Mouse (Mus musculus) v-Abl transformed pro-B cells (cell line): ENCODE measurements at regions not wholly inside any gene's neighbourhood (a gene's known extent, or its start where the extent isn't known, plus 50 kb on each side); places are given as distances from the start of the nearest gene placed in this dataset.

ENCODE experiments used
- in situ Hi-C, 2 experiments: fragments of 400-800 bp; cut with MboI; formaldehyde crosslinking; loops; one replicate each; pipeline ENCODE4 v1.15.1; 2025; ENCODE audit not compliant: unreplicated experiment in 2 of 2

DNA sequence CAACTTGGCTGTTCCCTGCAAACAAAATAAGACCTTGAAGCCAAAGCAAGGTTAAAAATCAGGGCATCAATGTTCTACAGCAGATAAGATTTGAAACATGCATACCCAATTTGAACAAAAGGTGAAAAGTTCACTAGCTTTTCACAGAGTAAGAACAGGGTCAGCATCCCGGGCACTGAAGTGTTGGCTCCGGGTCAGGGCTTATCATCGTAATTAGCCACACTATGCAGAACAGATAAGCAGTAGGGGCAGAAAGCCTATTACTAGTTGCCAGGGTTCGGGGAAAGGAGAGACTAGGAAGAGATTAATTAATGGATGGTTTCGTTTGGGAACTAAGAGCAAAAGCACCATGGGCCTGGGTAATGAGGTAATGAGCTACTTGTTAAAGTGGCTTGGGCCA is 131.7 kb upstream of the Gpc5 start:
- in situ Hi-C loops = no loop called here

DNA sequence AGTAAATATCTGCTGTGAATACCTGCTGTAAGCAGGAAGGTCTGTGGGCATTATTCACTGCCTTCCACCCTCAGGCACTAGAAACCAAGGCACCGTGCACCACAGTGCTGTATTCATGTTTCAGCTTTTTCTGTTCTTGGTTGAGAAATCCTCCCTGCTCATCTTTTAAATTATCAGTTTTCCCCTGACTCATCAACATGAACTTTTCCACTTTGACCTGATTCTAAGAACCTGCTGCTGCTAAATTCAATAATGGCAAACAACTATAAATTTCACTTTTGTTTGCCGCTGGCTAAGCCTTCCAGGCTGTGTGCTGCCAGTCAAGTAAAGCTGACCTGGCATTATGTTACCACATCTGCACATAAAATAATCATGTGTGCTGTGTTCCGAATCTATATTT is 126.1 kb upstream of the Gpc5 start:
- in situ Hi-C loops = no loop called here

DNA sequence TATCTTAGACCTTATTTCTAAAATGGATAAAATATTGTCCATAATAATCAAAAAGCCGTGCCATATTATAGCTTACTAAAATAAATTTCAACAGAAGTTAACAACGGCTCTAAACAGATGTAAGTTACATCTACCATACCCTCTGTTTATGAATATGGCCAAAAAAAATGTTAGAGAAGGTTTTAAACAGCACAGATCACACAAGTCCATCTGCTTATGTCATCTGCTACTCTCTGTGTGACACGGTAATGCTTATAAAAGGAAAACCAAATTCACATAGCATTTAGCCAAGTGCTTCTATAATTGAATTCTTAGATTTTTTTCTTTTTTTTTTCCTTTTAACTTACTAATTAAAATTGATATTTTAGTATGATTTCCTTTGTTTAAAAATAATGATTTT is 123.0 kb upstream of the Gpc5 start:
- in situ Hi-C loops = no loop called here

DNA sequence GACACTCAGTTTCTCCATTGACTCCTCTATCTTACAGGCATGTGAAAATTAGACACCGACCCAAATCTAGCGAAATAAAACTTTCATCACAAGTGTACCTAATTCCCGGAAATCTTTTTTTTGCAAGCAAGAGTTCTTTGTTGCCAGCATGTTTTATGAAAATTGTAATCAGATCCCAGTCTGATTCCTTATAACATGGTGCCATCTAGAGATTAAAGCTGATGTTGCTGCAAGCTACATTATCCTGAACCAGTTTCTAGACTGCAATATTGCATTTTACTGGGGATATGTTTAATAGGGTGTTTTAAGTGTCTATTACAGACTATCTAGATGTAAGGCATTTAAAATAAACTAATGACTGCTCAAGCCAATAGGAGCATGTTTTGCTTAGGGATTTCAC is 110.9 kb upstream of the Gpc5 start:
- in situ Hi-C loops = loop anchor here in 1 of 2 experiments (10.0 kb wide), 1 partner anchor 126 kb away; no protein-coding TSS in a partner anchor

DNA sequence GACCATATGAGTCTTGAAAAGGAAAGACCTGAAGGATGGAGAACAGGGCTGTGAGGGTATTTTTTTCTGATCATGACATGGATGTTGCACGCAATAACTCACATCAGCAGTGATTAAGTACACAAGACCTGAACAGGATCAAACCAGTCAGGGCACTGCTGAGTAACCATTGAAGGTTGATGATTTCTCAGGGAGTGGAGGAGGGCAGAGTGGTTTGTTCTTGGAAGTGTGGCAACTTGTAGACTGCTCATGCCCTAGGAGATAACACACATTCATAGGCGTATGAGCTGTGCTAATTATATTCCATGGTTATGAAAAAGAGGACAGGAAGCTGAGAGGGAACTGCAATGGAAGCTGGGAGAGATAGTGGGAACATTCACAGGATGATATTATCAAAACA is 88.8 kb upstream of the Gpc5 start:
- in situ Hi-C loops = loop anchor here in 1 of 2 experiments (25.0 kb wide), 1 partner anchor 359 kb away; no protein-coding TSS in a partner anchor

DNA sequence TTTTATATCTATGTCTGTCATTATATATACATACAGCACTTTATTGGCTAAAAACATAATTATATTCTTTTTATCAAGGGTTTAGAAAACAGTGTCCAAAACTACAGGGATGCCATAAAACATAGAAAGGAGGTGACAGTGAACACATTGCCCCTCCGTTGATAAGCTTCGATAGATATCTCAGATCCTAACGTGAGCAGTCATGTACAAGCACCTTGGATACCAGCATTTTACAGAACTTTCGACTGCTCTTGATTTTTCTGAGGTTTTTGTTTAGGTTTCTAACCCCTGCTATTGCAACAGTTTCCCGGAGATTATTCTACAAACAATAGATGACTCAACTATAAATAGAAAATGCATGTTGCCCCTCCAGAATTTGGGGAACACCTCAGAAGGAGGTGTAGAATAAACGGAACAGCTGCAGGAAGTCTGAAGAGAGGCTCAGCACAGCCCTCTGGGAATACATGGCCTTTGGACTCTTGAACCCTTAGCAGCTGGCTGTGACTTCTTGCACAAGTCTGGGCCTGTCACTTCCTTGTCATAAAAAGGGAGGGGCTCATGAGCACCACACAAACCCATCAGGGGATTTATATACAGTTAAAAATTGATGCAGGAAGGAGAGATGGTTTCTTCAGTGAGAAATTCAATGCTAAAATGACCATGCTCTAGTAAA is 87.1 kb upstream of the Gpc5 start:
- in situ Hi-C loops = loop anchor here in 1 of 2 experiments (25.0 kb wide), 1 partner anchor 357 kb away; no protein-coding TSS in a partner anchor

DNA sequence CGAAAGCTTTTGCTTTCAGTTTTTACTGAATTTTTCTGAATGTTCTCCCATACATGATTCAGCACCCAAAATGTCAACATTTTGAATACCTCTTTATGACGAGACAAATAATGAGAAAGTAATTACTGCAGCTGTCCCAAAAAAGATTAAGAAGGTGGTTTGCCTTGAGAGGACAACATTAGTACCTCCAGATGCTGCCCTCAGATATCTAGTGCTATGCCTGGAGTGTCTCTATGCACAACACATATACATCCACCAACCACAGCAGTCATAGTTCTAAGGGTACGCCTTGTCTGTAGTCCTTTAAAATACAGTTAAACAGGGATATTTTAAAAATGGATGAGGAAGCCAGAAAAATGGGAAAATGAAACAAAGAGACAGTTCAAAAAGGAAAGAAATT is 81.1 kb upstream of the Gpc5 start:
- in situ Hi-C loops = loop anchor here (10.0 to 25.0 kb wide), 3 partner anchors 351 to 384 kb away; no protein-coding TSS in a partner anchor

DNA sequence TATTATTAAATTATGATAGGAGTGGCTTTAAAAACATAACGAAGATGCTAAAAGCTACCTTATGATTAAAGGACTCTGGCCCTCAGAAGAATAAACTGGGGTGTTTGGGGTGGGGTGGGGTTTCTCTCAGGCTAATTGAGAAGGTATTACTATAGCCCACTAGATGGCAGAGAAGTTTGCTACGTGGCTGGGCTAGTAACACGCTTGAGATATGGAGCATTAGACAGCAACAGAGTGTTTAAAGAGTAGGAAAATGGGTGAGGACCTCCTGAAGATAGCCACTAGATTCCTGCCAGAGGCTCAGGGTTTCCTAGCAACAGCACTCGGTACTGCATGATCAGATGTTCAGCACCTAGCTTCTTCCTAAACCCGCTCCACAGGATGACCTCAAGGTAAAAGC is 76.7 kb upstream of the Gpc5 start:
- in situ Hi-C loops = loop anchor here (10.0 to 25.0 kb wide), 3 partner anchors 347 to 380 kb away; no protein-coding TSS in a partner anchor

DNA sequence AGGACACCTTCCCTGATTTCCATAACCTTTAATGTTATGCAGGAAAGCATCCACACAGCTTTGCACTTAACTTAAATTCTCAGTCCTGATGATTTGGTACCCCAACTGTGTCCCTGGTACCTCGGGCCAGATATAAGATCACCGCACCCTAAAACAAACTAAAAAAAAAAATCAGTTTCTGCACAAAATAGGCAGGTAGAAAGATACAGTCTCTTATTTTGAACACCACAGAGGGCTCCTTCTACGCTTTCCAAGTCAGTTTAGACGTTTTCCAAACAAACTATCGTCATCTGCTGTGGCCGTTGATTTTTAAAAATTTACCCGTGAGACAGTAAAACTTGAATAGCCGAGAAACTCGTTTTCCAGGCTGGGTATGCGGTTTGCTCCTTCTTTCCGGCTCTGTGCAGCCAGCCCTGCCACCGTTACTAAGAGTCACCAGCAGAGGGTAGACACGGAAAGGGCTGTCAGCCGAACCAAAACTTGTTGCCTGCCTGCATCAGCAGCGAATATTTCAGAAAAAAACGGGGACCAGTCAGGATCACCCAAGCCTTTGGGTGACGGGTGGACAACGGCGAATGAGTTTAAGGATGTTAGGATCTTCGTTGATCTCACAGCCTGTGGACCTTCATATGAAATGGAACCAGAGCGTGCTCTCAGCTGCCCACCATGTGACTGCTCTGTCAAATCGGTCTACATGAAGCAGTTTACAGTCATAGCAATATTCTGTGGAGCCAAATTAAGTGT is 74.4 kb upstream of the Gpc5 start:
- in situ Hi-C loops = loop anchor here (10.0 to 25.0 kb wide), 3 partner anchors 345 to 377 kb away; no protein-coding TSS in a partner anchor

DNA sequence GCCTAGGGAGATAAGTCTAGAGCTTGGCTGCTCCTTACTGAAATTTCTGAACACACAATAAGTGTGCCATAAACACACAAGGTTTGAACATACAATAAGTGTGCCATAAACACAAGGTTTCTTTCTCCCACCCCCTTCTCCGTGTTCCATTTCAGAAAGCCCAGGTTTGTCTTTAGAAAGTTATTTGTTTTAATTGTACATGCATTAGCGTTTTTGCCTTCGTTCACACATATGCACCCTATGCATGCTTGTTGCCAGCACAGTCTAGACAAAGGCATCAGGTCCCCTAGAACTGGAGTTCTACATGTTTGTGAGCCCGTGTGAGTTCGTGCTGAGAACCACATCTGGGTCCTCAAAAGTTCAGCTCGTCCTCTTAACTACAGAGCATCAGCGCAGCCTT is 64.0 kb upstream of the Gpc5 start:
- in situ Hi-C loops = no loop called here

DNA sequence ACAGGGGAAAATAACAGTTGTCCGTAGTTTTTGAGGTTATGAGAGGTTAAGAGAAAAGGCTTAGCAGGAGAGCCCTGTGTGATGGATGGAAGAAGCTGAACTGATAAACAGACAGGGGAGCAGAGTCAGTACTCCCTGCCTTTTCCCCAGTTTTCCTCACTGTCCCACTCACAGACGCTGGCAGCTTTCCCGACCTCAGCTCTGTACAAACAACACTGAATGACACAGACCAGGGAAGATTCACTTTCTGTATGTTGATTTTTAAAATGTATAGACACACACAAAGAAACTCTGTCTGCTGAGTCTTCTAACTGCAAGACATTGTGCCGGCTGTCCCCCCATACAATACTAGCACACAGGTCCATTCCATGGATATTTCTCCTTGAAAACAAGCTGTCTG is 60.3 kb upstream of the Gpc5 start:
- in situ Hi-C loops = no loop called here

DNA sequence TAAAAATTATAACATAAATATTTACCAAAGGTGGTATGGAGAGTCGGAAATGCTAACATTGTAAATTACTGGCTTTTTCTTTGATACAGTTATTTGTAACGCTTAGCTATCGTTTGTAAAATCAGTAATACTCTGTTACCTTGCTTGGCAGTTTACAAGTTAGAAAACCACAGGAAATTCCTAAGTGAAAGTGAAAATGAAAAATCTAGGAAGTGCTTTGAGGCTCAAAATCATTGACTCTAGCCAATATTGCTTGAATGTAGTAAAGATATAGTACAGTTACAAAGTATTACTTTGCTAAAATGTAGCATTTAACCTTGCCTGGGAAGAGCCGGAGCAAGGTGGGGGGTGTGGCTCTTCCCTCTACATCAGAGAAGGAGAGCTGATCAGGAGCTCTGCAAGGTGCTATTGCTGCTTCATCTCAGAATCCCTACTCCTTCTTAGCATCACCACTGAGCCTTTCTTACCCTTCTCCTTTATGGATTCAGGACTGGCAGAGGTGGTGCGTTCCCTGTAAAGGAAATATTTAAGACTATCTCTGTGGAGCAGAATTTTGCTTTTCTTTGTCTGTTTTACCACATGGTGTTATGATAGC is 58.5 kb upstream of the Gpc5 start:
- in situ Hi-C loops = no loop called here

DNA sequence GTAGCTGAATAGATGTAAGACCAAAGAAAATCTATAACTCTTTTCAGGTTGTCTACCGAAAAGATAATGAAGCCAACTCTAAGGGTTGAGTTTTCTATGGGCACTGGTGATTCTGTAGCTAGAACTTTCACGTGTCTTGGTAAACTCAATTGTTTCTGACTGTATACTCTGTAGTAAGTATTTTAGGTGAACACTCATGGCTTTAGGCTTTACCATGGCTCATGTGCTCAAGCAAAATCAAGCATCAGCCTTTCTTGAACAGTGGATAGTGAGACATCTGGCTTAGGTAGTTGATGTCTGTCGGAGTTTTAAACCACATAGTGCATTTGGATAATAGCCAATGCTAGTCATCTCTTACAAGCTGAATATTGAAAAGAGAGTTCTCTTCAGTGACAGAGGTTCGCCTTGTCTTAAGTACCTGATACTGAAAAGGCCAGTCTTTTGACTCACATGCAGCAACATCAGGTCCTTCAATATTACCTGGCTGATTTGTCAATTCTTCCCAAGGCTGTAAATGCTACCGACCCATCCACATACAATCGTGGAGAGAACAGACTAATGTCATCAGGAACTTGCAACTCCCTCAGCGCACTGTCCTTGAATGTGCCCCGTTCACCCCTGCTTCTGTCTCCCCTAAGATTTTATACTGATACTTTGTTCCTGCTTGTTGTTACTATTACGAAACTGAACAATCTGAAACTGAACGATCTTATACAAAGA is 57.1 kb upstream of the Gpc5 start:
- in situ Hi-C loops = no loop called here

DNA sequence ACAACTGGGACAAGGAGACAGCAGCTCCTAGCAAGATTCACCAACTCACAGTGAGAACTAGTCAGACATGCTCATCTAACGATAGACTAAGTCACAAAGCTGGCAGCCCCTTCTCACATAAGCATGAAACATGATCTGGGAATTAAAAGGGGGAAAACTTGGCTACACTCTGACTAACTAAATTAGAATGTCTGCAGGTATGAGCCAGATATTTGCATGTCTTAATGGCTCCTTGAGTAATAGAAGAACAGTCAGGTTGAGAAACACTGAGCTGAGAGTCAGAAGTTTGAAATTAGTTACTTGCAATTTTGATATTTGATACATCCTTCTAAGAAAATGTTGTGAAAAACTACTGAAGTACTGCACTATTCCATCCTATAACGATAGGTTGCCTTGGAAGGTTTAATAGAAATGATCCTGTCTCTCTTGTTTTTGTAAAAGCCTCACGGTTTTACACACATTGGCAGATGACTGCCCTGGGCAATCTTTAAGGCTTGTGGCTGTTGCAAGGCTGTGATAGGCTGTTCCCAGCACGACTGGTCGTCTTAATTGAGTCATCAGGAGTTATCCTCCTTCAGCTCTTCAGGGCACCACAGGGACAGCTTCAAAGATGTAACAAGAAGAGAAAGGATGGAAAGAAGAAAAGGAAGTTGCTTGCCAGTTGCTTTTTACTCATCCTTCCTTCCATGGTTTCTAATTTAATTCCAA is 54.8 kb upstream of the Gpc5 start:
- in situ Hi-C loops = no loop called here

DNA sequence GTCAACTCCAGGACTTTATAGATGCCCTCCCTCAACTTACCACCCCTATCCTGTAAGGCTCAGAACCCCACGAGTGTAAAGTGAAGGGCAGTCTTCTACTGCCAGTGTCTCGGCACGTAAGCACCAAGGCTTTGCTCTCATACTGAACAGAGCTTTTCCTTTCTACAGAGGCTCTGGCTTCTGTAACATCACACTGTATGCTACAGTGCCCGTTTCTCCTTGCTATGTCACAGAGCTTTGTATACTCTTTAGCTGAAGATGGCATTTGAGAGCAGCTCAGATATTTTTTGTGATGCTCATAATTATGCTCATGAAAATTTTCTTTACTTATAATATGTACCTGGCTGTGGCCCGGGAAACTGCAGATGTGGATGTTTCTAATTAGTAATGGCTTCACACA is 53.2 kb upstream of the Gpc5 start:
- in situ Hi-C loops = no loop called here

DNA sequence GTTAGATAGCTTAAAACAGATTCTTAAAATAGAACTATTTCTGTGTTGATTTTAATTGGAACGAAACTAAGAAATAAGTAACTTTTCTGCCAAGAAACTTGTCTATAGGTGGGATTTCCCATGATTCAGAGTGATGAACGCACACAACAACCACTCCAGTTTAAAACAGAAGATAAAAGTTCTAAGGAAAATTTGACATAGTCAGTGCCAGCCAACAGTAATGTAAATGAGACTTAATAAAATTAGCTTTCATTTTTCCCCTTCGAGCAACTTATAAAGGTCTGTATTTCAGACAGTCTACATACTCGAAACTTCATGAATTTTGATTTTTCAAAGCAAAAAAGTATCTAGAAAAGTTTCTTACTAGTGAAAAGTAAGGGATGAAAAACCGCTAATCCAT is 52.5 kb upstream of the Gpc5 start:
- in situ Hi-C loops = no loop called here

DNA sequence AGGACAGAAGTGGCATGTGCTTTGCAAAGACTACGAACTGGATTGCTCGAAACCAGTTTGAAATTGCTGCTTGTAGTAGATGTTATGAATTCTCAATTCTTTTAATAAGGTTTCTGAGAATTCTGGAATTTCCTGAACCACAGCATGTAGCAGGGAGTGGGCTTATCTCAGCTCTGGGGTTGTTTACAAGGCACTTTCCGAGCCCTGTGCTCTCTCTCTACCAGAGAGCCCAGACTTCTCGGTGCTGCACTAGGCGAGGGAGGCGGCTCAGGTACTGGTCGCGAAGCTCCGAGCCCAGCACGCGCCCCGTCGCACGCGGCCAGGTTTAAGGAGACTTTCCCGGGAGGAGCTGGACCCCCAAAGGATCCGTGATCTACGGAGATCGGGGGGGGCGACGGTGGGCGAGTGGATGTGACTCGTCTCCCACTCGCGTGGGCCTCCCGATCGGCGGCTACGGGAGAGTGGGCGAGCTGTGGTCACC is 51.9 kb upstream of the Gpc5 start:
- in situ Hi-C loops = loop anchor here (10.0 kb wide), 1 partner anchor 185 kb away; no protein-coding TSS in a partner anchor

DNA sequence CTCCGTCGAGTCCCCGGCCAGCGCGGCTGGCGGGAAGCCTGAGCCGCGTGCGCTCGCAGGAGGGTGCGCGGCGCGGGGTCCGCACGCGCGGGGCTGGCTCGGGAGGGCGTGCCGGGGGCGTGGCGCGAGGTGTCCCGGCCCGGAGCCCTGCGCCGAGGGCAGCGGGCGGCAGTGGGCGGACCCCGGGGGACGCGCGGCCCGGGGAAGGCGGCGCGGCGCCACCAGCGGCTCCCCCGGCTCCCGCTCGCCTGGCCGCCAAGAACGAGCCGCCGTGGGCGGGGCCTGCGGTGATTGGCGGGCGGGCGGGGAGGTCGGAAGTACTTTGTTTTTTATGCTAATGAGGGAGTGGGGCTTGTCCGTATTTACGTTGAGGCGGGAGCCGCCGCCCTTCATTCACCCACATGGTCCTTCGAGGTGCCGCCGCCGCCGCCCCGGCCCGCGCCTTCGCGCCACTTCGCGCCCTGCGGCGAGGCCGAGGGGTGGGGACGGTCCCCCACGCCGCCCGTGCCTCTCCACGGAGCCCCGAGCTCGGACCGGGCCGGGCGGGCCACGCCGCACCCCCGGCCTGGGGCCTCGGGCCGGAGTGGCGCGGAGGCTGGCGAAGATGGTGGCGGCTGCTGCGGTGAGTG is 51.3 kb upstream of the Gpc5 start:
- in situ Hi-C loops = loop anchor here (10.0 kb wide), 1 partner anchor 186 kb away; no protein-coding TSS in a partner anchor

DNA sequence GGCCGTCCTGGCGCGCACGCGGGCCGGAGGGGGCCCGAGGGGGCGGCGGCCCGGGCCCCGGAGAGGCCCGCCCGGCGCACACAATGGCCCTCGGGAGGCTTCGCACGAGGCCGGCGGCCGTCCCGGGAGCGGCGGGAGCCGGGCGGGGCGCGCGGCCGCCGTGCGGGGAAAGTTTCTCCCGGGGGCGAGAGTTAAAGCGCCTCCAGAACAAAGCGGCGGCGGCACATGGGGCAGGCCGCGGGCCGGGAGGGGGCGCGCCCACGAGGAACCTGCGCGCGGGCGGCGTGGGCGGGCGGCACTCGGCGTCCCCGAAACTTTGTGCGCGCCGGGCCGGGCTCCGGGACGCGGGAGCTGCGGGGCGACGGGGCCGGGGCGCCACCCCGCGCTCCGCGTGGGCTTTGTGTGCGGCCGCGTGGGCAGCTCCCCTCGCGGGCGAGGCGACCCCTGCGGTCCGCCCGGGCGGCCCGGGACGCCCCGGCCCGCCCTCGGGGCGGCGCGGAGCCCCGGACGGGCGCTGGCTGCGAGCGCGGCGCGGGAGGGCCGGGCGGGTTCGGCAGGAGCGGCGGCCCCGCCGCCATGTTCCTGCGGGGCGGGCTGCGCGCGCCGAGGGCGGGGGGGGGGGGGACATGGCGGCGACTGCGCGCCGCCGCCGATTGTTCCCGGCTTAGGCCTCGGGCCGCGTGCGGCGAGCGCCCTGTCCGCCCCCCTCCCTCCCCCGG is 50.5 kb upstream of the Gpc5 start:
- in situ Hi-C loops = loop anchor here (10.0 kb wide), 1 partner anchor 187 kb away; no protein-coding TSS in a partner anchor
